Mouse (Mus musculus) forebrain, embryonic 12.5 days (tissue): ENCODE data around the gene Col16a1. TPM values are rescaled to one million over a fixed set of nuclear protein-coding genes. Genes with fewer than 3 reads are reported as not detected.

ENCODE experiments used
- ATAC-seq: fragments of 200-750 bp; cut with Nextera tagmentation; 2 replicates; pipeline ENCODE4 v1.8.0; 2017; ENCODE audit warnings: moderate TSS enrichment; ENCODE audit not compliant: low FRiP score
- H3K27ac ChIP-seq: fragments of 300-500 bp; sonication (generic); 2 replicates; pipeline ENCODE4 v1.5.1; 2016; ENCODE audit warnings: mild to moderate bottlenecking
- H3K27me3 ChIP-seq: fragments of 300-500 bp; sonication (generic); 2 replicates; pipeline ENCODE4 v1.6.1; 2016; ENCODE audit warnings: mild to moderate bottlenecking
- H3K36me3 ChIP-seq: fragments of 300-500 bp; sonication (generic); replicated peaks from 2 replicates; pipeline ENCODE4 v1.6.1; 2016; ENCODE audit warnings: mild to moderate bottlenecking
- H3K4me1 ChIP-seq: fragments of 300-500 bp; sonication (generic); 2 replicates; pipeline ENCODE4 v1.6.1; 2016
- H3K4me2 ChIP-seq: fragments of 300-500 bp; sonication (generic); 2 replicates; pipeline ENCODE4 v1.6.1; 2016; ENCODE audit warnings: mild to moderate bottlenecking, moderate library complexity
- H3K4me3 ChIP-seq: fragments of 300-500 bp; sonication (generic); replicated peaks from 2 replicates; pipeline ENCODE4 v1.5.1; 2016; ENCODE audit warnings: mild to moderate bottlenecking
- H3K9ac ChIP-seq: fragments of 300-500 bp; sonication (generic); 2 replicates; pipeline ENCODE4 v1.6.1; 2016; ENCODE audit warnings: mild to moderate bottlenecking
- H3K9me3 ChIP-seq: fragments of 300-500 bp; sonication (generic); 2 replicates; pipeline ENCODE4 v1.6.1; 2016
- WGBS: fragments of 180-500 bp; shearing (Covaris S2); methylation state at CpG from one replicate; pipeline ENCODE4 v1.1.7; 2016; 5-methylcytosine and 5-hydroxymethylcytosine counted together
- polyA plus RNA-seq: library from polyadenylated mRNA; unstranded; fragments of >200 nt; fragmentation: Nextera tagmentation; extraction: Ambion mirVana; gene quantifications from 2 replicates; pipeline ENCODE4 v1.2.1, GENCODE M21; 2016

Col16a1 gene
- polyA plus RNA-seq, 1 experiment from 2014 or later, result 14.8 TPM

DNA sequence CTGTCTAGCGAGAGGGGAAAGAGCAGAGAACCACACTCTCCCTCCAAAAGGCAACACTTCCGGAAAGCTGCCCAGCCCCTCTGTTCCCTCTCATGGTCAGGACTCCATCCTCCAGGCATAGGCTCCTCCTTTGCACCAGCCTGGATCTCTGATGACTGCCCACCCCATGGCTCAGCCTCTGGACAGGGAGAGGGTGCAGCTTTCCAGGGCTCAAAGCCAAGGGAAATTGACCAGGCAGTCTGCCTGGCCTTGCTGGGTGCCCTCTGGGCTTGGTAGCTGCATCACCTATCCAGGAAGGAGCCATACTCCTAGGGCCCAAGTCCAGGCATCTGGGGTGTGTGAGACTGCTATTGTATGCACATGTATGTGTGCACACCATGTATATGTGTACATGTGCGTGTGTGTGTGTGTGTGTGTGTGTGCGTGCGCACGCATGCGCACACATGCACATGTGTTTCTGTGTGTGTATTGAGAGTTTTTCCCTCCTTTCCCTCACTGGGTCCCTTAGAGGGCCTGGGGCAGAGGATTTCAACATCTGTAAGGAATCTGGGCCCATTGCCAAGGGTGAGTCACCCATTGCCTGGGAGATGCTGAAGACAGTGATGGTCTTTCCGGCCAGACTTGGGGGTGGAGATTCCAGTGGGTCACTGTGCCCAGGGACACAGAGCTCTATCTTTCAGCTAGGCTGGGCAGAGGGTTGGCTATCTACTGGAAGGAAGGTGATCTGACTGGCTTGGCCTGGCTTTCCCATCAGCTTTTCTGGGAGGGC, 2.6 kb downstream of the Col16a1 start:
- no peak for ATAC-seq
- H3K9me3 ChIP-seq, result no peaks in the 10 kb centered on the region
- no peak overlapping the region for H3K4me3 ChIP-seq
- no peak overlapping the region for H3K9ac ChIP-seq
- H3K27me3 ChIP-seq, result peaks cover 56% of the 10 kb centered on the region
- no peaks in the 10 kb centered on the region for H3K36me3 ChIP-seq
- H3K27ac ChIP-seq, result no peak overlapping the region
- WGBS, result 86% methylated on average over 8 of the region's 8 CpGs
- H3K4me1 ChIP-seq, result peaks cover 34% of the 10 kb centered on the region
- no peak overlapping the region for H3K4me2 ChIP-seq

DNA sequence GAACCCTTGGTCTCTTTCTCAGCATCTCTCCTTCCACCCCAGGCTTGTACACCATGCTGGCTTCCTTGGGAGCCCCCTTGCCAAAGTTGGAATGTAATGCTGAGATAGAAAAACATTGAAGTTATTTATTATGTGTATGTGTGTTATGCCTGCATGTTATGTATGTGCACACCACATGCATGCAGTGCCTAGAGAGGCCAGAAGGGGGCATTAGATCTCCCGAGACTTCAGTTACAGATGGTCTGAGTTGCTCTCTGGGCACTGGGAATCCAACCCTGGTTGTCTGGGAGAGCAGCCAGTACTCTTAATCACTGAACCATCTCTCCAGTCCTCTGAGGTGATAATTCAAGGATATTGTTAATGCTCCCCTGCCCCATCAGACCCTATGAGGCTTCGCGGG, 4.6 kb downstream of the Col16a1 start:
- Histone ChIP-seq H3K27ac (no peak overlapping the region), H3K36me3 (no peaks in the 10 kb centered on the region), H3K4me1 (peaks cover 41% of the 10 kb centered on the region), H3K27me3 (peaks cover 36% of the 10 kb centered on the region), H3K4me3 (no peak overlapping the region), H3K9me3 (no peaks in the 10 kb centered on the region), H3K9ac (no peak overlapping the region), H3K4me2 (no peak overlapping the region)
- WGBS, result 95% methylated on average over 3 of the region's 3 CpGs
- ATAC-seq, result no peak

DNA sequence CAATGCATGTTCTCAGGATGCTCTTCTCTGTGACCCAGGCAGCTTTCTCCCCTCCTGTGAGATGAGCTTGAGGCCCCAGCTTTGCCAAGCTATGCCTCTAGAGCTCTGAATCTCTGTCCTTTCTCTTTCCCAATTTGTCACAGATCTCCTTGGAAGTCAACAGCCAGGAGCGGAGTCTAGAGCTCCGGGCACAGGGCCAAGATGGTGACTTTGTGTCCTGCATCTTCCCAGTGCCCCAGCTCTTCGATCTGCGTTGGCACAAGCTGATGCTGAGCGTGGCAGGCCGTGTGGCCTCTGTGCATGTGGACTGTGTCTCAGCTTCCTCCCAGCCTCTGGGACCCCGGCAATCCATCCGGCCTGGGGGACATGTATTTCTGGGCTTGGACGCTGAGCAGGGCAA, 5.5 kb downstream of the Col16a1 start:
- H3K27ac ChIP-seq, result no peak overlapping the region
- no peak overlapping the region for H3K4me3 ChIP-seq
- H3K9ac ChIP-seq, result no peak overlapping the region
- 91% methylated on average over 9 of the region's 9 CpGs for WGBS
- H3K27me3 ChIP-seq, result peaks cover 31% of the 10 kb centered on the region
- no peak for ATAC-seq
- no peak overlapping the region for H3K4me2 ChIP-seq
- H3K36me3 ChIP-seq, result no peaks in the 10 kb centered on the region
- H3K4me1 ChIP-seq, result peaks cover 33% of the 10 kb centered on the region
- H3K9me3 ChIP-seq, result no peaks in the 10 kb centered on the region

DNA sequence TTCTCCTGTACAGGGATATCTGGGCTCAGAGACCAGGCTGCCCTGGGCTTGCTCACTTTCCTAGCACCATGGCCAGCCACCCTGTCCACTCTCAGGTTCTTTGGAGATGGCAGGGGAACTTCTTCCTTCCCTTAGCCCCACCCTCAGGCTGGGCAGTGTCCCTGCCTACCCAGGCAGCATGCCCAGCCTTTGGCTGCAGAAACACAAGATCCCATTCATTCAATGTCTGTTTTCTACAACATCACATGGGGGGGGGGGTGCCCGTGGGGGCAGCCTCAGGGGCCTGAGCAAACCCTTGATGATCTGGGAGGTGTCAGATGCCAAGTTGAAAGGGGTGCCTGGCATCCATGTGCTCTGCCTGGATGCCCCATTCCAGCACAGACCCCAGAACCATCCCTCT, 7.1 kb downstream of the Col16a1 start:
- Histone ChIP-seq H3K4me2 (no peak overlapping the region), H3K4me3 (no peak overlapping the region), H3K9me3 (no peaks in the 10 kb centered on the region), H3K27me3 (peaks cover 16% of the 10 kb centered on the region), H3K4me1 (peaks cover 31% of the 10 kb centered on the region), H3K36me3 (no peaks in the 10 kb centered on the region), H3K27ac (no peak overlapping the region), H3K9ac (no peak overlapping the region)
- no peak for ATAC-seq
- 25% methylated on average over 1 of the region's 1 CpGs for WGBS

DNA sequence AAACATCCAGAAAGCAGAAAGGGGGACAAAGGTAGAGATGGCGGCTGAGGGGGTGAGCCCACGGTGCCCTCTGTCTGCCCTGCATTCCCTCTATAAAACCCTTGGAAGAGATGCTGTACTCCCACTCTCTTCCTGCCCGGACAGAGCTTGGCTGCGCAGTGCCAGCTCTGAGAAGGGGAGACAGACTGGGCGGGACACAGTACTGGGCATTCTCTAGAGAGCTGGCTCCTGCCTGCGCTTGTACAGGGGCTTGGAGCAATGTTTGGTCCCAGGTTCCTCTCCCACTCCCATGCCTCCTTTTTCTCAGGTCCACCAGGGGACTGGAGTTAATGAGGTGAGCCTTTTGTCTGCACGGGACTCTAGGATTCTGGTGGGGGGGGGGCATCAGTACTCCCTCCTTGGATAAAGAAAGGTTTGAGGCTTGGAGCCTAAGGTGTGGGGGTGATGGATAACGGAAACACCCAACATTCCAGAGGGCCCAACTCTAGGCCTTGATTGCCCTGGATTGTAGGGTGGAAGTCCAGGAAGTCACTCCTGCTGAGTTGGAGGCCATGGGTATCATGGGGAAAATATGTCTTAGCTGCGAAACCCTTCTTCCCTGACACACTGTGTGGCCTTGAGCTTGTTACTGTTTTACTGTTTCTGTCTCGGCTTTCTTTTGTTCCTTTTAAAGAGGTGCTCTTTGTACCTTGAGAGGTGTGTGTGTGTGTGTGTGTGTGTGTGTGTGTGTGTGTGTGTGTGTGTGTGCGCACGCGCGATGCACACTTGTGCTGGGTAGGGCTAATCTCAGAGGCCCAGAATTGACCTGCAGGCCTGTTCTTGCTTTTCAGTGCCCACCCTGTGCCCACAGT, 7.7 kb downstream of the Col16a1 start:
- 0 out of 2 replicates have a peak overlapping the region, but pooled peaks have one; percentile 56 for H3K27ac ChIP-seq
- ATAC-seq, result no peak
- WGBS, result 76% methylated on average over 14 of the region's 14 CpGs
- H3K4me2 ChIP-seq, result no peak overlapping the region
- peaks cover 26% of the 10 kb centered on the region for H3K4me1 ChIP-seq
- H3K27me3 ChIP-seq, result peaks cover 11% of the 10 kb centered on the region
- H3K4me3 ChIP-seq, result no peak overlapping the region
- H3K9me3 ChIP-seq, result no peaks in the 10 kb centered on the region
- H3K9ac ChIP-seq, result no peak overlapping the region
- H3K36me3 ChIP-seq, result no peaks in the 10 kb centered on the region

DNA sequence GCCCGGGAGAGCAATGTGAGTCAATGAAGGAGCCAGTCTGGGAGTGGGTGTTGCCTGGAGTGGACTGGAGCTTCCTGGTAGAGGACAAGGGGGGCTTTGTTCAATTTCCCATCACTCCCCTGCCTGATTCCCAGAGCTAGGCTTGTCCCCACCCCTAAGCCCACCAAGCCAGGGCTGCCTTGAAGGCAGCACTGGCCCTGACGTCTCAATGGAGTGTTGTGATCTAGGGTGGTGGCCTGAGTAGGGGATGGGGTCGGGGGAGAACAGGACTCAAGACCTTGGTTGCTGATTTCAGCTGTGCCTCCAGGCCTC, 8.3 kb downstream of the Col16a1 start:
- Histone ChIP-seq H3K36me3 (no peaks in the 10 kb centered on the region), H3K4me1 (peaks cover 22% of the 10 kb centered on the region), H3K27me3 (peaks cover 8% of the 10 kb centered on the region; the same call in 1 of the 2 replicates), H3K9ac (no peak overlapping the region), H3K27ac (peak overlapping the region; percentile 56; the same call in 1 of the 2 replicates), H3K4me2 (no peak overlapping the region), H3K9me3 (no peaks in the 10 kb centered on the region), H3K4me3 (no peak overlapping the region)
- 36% methylated on average over 3 of the region's 3 CpGs for WGBS
- ATAC-seq, result no peak

DNA sequence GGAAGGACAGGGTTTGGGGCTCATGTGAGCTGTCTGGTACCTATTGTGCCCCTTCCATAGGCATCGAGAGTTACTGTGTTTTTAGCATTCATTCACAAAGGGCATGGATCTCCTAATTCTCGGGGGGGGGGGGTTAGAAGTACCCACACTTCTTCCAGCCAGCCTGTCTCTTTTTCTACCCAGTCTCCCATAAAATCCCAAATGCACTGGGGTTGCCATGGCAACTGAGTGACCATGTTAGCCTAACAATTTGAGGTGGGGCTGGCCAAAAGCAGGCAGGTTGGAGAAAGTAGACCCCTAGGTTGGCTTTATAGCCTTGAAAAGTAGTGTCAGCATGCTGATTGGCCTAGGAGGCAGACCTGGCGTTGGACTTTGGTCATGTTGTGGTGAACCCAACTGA, 8.8 kb downstream of the Col16a1 start:
- no peak for ATAC-seq

DNA sequence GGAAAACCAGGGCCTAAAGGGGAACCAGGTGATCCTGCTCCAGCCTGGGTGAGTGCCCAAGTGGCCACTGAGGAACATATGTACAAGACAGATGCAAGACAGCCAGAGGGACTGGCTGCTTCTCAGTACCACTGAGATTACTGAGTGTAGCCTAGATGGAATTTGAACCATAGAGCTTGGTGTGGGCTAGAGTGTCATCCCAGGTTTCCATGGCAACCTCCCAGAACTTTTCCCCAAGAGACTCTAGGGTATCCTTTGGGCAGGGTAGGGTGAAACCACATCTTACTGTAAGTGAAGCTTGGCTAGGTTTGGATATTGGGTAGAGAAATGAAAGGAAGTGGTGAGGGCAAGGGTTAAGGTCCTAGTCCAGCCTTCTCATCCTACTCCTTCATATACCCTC, 13.3 kb downstream of the Col16a1 start:
- H3K27me3 ChIP-seq, result peaks cover 7% of the 10 kb centered on the region; the same call in 1 of the 2 replicates
- no peak overlapping the region for H3K4me3 ChIP-seq
- H3K4me1 ChIP-seq, result peaks cover 11% of the 10 kb centered on the region
- H3K9me3 ChIP-seq, result no peaks in the 10 kb centered on the region
- no peak overlapping the region for H3K27ac ChIP-seq
- ATAC-seq, result no peak
- no peak overlapping the region for H3K9ac ChIP-seq
- H3K4me2 ChIP-seq, result no peak overlapping the region
- no peaks in the 10 kb centered on the region for H3K36me3 ChIP-seq

More for the DNA sequence above, 8.8 kb downstream of the Col16a1 start:
- no peak overlapping the region for H3K9ac ChIP-seq
- H3K27me3 ChIP-seq, result peaks cover 8% of the 10 kb centered on the region; the same call in 1 of the 2 replicates
- peaks cover 22% of the 10 kb centered on the region for H3K4me1 ChIP-seq
- H3K9me3 ChIP-seq, result no peaks in the 10 kb centered on the region
- no peaks in the 10 kb centered on the region for H3K36me3 ChIP-seq
- H3K4me3 ChIP-seq, result no peak overlapping the region
- WGBS, result 41% methylated on average over 3 of the region's 3 CpGs
- H3K4me2 ChIP-seq, result no peak overlapping the region
- peak overlapping the region; percentile 56; the same call in 1 of the 2 replicates for H3K27ac ChIP-seq

DNA sequence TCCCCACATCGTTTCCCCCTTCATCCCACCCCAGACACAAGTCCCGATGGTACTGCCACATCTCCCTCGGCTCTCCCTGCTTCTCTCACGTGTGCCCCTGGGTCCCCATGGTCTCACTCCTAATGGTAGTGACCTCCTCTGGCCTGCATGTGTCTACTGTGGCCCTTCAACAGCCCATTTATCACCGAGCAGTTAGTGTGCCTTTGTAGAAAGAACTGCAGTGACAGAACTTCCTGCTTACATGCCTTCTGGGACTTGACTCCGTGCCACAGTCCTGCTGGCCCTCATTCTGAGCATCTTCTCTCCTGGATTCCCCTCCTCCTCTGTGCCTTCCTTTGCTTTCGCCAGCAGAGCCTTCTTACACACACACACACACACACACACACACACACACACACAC, 15.6 kb downstream of the Col16a1 start:
- H3K9me3 ChIP-seq, result no peaks in the 10 kb centered on the region
- no peak for ATAC-seq
- no peaks in the 10 kb centered on the region; the same call in 1 of the 2 replicates for H3K4me1 ChIP-seq
- 82% methylated on average over 7 of the region's 7 CpGs for WGBS
- no peak overlapping the region for H3K27ac ChIP-seq
- H3K27me3 ChIP-seq, result peaks cover 3% of the 10 kb centered on the region; the same call in 1 of the 2 replicates
- H3K9ac ChIP-seq, result no peak overlapping the region
- no peak overlapping the region for H3K4me2 ChIP-seq
- H3K36me3 ChIP-seq, result no peaks in the 10 kb centered on the region
- no peak overlapping the region for H3K4me3 ChIP-seq

DNA sequence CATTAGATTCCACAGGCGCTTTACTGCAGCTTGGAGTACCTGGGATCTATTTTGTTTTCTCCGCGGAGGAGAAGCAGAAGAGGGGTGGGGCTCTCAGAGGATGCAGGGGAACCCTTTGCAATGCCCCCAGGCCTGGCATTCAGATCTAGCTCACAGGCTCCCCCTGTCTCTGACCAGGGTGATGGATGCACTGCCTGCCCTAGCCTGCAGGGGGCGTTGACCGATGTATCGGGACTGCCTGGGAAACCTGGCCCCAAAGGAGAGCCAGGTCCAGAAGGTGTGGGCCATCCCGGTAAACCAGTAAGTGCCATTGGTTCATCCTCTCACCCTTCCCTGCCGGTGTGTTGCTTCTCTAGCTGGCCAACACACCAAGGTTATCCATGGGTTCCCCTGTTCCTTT, 19.2 kb downstream of the Col16a1 start:
- Histone ChIP-seq H3K4me1 (no peaks in the 10 kb centered on the region; the same call in 1 of the 2 replicates), H3K9ac (no peak overlapping the region), H3K9me3 (no peaks in the 10 kb centered on the region), H3K27me3 (no peaks in the 10 kb centered on the region), H3K4me2 (no peak overlapping the region), H3K4me3 (no peak overlapping the region), H3K27ac (no peak overlapping the region), H3K36me3 (no peaks in the 10 kb centered on the region)
- WGBS, result 12% methylated on average over 8 of the region's 8 CpGs
- no peak for ATAC-seq

DNA sequence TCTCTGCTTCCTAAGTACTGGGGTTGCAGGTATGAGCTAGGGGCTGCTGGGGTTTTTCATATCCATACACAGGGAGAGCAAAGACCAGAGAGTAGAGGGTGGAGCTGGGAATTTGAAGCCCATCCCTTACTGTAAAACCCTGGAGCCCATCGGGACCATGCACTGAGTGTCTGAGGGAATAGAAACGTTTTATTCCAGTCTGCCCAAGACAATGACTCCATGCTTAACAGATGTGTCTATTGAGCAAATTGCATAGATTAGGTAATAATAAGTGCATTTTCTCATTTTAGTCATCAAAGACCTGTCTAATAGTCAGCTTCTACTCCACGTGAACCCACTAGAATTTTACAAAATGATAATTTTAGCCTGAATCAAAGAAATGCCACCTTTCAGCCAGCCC, 22.9 kb downstream of the Col16a1 start:
- H3K4me2 ChIP-seq, result no peak overlapping the region
- H3K9me3 ChIP-seq, result no peaks in the 10 kb centered on the region
- H3K27me3 ChIP-seq, result peaks cover 7% of the 10 kb centered on the region
- WGBS, result 74% methylated on average over 3 of the region's 3 CpGs
- H3K27ac ChIP-seq, result no peak overlapping the region
- H3K4me3 ChIP-seq, result no peak overlapping the region
- no peak for ATAC-seq
- H3K4me1 ChIP-seq, result no peaks in the 10 kb centered on the region; the same call in 1 of the 2 replicates
- no peak overlapping the region for H3K9ac ChIP-seq
- no peaks in the 10 kb centered on the region for H3K36me3 ChIP-seq

DNA sequence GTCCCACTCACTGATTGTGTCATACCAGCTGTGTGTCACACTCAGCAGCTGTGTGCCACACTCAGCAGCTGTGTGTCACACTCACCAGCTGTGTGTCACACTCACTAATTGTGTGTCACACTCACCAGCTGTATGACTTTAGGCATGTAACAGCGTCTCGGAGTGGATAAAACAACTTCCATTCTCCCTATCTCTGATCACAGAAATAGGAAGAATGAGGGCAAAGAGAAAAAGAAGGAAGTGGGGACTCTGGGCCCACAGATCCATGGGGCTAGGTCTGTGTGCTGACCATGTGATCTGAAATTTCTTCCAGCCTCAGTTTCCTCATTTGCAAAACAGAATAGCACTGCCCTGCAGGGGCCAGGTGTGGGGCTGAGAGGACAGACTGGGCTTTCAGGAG, 24.1 kb downstream of the Col16a1 start:
- 93% methylated on average over 2 of the region's 2 CpGs for WGBS
- H3K9me3 ChIP-seq, result no peaks in the 10 kb centered on the region
- peaks cover 4% of the 10 kb centered on the region for H3K4me1 ChIP-seq
- peaks cover 14% of the 10 kb centered on the region for H3K27me3 ChIP-seq
- H3K4me3 ChIP-seq, result no peak overlapping the region
- no peaks in the 10 kb centered on the region for H3K36me3 ChIP-seq
- H3K4me2 ChIP-seq, result no peak overlapping the region
- no peak overlapping the region for H3K27ac ChIP-seq
- H3K9ac ChIP-seq, result no peak overlapping the region
- no peak for ATAC-seq
